Mouse (Mus musculus) heart, adult 8-10 months (tissue): ENCODE measurements around the gene Tmsb15b2. TPM values are rescaled to one million over a fixed set of nuclear protein-coding genes. Genes with fewer than 3 reads are reported as not detected.
"Not testable (repeated sequence)": the region's sequence is repeated elsewhere in the genome, so short reads cannot be mapped to it uniquely, and the experiment has no call there.

ENCODE experiments used
- DNase-seq: peaks from one replicate; pipeline ENCODE4 v3.0.0; 2022; ENCODE audit warnings: low spot score
- total RNA-seq, 4 experiments: library from RNA; stranded (reverse); gene quantifications; 2 replicates each; pipeline ENCODE4 v1.2.4; 2022

The Tmsb15b2 gene
- 1 to 10 TPM in 2 of 4 experiments, under 1 TPM in 1, not detected in 1; 0.90 to 1.6 (median 1.4) TPM for total RNA-seq

DNA sequence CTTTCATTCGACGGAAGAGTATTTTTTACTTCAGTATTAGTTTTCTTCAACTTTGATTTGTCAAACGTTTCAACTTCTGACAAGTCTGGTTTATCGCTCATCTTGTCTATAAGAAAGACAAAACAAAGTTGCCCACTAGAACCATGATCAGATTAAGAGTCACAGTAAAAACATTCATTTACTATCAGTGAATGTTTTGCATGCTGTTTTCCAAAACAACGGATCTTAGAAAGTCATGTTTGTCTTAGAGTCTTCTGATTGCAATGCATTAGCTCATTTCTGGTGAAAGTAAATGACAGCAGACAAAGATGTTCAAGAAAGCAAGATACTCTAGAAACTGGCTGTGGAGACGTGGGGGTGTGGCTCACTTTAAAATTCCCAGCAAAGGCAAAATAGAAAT is at the start of gene Tmsb15b2:
TSS of gene Tmsb15b2 (minus strand) at position 101 of the 400 bp plus-strand sequence.
- DNase-seq = not testable (repeated sequence)

DNA sequence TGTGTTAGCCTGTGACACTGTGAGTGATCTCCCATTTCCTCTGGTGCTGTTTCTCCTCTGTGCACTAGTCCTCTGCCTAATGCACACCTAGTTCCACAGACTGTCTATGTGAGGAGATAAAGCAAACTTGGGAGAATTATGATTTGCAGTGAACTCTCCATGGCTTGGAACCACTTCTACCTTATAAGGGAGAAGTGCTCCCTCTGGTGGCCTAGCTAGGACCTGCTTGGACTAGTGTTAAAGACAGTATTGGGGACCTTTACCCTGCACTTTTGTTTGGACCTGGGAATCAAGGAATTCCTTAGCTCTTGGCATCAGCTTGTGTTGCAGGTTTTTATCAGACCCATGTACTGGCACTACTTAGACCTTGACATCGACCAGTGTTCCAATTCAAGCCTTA is 44.0 kb upstream of the Tmsb15b2 start:
- peak; percentile 33 for DNase-seq

DNA sequence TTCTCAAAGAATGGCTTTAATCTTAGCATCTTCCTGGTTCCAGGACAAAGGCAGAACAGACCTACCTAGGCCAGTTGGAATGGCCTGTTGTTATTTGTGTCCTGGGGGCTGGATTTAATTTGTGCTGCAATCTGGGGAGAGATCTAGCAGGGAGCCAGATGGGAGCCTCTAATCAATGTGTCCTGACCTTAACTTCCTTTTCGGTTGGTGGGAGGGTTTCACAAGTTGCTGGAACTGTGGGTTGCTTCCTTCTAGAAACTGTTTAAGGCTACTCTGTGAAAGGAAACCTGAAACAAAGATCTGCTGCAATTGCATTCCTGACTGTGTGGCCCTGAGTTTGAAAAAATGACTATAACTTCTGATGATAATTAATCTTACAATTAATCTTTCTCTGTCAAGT is 42.4 kb upstream of the Tmsb15b2 start:
- no peak for DNase-seq

DNA sequence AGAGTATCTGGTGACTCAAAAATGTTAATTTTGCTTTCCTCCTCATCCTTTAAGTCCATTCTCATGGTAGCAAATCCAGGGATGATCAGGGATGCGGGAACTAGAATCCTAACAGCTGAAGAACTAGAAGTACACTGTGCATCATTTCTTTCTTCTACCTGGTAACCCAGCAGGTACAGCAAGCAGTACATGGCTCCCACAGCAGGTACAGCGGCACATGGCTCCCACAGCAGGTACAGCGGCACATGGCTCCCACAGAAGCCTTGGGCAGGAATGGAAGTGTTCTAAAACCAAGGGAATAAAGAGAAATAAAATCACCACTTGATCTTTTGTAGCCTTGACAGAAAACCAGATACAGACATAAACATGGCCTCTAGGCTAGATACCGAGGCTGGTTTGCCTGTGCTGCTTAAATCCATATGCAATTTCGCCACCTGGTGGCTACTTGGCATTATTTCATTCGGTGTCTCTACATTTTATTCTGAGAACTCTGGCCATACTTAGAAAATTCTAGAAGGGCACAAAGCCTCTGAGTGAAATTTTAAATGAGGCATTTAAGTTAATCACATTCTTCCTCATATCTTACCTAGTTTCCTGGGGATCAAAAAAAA is 39.9 kb upstream of the Tmsb15b2 start:
- DNase-seq = peak; percentile 24

DNA sequence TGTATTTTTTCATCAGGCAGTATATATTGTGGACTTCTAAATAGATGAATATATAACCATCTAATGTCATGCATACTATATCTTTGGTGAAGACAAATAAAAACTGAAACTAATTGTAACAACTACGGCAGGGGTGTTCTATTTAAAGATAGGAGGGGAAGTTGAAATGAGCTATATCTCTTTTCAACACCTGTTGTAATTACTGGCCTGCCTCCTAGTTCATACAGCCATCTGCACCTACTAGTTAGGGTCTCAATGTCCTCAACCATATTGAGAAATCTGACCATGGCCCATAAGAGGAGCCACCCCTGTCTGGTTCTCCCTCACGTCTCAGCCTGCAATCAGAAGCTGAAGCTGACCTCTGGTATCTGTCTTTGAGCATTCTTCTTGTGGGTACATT is 21.0 kb upstream of the Tmsb15b2 start:
- DNase-seq = no peak

DNA sequence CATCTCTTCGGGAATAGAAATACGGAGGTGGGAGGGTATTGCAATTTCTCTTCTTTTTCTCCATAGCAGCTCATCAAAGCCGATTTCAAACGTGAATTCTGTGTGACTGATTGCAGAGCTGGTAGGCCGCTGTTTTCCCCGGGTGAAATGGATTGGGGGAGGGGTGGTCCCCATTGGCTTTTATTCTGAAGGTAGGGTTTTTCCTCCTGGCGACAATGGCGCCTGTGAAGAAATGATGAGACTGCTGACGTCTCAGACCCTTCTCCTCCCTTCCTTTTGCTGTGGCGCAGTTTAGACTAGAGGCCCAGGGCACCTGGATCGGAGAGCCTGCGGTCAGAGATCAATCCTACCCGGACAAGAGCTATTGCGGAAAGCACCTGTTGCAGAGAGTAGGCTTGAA is 18.3 kb upstream of the Tmsb15b2 start:
- DNase-seq = no peak

DNA sequence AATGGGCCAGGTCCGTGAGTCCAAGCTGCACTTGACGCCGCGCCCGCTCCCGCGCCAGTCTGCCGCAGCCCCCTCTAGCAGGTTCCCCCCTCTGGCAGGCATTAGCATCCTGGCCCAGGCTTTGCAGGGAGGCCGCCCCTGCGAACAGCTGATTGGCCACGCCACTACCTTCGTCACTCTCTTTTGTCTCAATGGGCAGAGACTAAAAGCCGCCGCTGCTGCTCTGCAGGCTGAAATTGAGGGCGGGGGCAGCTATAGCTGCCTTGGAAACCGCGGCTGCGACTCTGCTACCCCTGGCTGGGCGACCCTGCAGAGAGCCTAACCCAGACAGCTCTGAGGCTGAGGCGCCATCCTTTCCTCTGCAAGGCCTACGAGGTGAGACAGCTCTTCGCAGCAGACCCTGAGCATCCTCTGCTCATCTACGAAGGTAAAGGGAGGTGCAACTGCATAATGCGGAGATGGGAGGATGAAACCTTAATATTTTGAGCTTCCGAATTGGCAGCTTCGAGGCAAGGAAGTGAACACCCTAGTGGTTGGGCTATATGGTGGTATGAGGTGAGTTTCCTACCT is 17.8 kb upstream of the Tmsb15b2 start, which contains the start of gene Zcchc18:
TSS of gene Zcchc18 (plus strand) at position 178 of the 570 bp plus-strand sequence.
- DNase-seq = peak; percentile 2

DNA sequence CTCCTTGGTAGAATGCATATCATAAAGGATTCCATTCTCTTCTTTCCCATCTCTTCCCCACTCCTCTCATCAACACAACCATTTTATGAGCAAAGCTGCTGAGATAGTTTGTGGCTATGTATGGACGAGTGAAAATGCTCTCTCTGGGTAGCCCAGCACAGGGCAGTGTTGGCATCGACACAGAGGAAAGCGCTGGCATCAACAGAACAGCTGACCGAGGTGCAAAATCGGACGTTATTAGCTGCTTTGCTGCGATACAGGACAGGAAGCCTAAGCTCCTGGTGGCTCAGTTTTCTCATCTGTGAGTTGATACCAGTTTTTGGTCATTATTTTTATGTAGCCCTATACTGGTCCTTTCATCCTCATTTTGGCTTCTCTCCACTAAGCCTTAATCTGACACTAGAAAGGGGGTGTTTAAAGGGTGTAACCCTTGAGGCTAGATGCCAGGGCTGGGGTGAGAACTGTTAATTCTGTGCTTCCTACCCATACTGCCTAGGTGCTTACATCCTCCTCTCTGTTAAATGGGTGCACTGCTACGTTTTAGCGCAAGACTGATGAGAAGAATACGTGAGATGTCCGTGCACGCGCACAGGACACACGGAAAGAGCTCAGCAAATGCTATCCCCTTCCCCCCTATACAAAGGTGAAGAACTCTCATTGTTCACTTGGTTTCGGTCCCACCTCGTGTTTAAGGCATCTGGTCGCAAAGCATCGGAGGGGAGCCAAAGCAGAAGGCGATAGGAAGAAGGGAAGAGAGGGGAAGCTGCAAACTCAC is 17.1 kb upstream of the Tmsb15b2 start:
- DNase-seq = no peak

DNA sequence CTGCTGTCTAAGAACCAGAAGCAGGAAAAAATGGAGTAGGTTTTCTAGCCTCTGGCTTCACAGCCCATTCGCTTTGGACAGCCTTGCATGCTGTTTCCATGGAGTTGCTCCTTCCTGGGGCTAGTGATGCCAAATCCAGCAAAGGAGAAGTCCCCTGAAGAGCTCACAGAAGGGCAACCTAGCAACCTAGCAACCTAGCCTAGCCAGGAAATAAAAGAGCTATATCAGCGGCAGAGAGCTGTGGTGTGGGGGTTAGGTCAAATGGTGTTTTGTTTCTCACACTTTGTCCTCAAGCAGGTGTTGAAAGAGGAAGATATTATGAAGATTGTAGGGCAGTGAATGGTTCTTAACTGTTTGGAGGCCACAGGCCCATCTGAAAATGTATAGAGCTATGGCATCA is 16.0 kb upstream of the Tmsb15b2 start:
- DNase-seq = no peak

DNA sequence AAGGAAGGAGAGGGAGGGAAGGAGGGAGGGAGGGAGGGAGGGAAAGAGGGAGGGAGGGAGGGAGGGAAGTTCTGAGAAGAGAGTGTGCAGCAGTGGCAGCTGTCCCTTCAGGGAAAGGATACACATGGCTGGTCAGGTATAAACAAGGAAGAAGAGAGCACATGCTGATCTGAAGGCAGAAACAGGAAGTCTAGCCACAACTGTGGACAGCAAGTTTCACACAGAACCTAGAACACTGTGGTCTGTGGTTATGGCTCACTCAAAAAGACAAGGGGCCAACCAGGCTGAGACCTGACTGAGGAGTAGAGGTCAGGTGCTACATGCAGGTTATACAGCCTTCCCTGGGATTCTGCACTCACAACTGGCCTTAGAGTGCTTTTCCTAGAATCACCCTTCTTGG is 10.7 kb upstream of the Tmsb15b2 start:
- DNase-seq = no peak

DNA sequence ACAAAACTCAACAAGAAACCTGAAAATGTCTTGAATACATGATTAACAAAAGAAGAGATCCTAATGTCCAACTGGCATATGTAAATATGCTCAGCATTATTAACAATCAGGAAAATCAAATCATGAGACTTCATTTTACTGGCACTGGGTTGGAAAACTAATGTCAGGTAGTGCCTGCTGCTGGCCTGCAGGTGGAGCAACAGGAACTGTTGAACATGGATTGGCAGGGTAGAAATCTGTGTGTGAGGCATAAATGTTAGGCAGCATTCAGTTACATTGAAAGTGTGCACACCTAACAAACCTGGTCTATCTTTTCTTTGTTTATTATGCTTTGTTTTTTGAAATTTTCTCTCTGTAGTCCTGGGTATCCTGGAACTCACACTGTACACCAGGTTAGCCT is 3.3 kb upstream of the Tmsb15b2 start:
- DNase-seq = no peak

DNA sequence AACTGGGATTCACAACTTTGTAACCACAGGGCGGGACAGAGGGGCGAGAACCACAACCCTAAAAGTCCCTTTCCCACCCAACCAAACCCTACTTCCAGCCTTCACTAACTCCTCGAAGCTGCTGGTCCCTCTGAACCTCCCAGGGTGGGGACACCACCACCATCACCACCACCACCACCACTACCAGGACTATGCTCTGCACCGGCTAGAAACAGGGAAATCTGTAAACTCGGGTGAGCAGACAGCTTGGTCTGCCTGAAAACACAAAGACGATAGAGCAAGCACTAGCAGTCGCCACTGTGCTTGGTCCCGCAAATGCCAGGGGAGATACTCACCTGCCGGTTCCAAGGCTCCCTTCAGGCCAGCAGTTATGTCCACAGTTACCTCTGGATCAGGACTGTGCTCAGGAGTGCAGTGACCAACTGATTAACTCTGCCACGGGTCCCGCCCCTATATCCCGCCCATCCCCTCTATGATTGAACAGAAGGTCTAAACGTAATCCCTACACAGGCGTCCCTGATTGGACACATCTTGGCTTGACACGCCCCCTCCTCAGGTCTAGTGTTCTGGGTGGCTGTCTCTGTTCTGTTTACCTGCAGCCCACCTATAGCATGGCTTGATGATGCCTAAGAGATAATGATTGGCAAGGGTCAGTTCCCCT is 1.3 kb upstream of the Tmsb15b2 start, which contains the start of the genes Tmsb15l and Tmsb15b1:
TSS of gene Tmsb15l (minus strand) at position 446 of the 661 bp plus-strand sequence.
TSS of gene Tmsb15b1 (minus strand) at position 451 of the 661 bp plus-strand sequence.
- peak; percentile 7 for DNase-seq

DNA sequence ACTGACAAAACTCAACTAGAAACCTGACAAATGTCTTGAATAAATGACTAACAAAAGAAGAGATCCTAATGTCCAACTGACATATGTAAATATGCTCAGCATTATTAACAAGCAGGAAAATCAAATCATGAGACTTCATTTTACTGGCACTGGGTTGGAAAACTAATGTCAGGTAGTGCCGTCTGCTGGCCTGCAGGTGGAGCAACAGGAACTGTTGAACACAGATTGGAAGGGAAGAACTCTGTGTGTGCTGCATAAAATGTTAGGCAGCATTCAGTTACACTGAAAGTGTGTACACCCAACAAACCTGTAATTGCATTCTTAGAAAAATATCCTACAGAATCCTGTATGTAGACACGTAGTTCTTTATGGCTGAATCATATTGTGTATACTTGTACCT is 15.6 kb downstream of the Tmsb15b2 start:
- DNase-seq = no peak

DNA sequence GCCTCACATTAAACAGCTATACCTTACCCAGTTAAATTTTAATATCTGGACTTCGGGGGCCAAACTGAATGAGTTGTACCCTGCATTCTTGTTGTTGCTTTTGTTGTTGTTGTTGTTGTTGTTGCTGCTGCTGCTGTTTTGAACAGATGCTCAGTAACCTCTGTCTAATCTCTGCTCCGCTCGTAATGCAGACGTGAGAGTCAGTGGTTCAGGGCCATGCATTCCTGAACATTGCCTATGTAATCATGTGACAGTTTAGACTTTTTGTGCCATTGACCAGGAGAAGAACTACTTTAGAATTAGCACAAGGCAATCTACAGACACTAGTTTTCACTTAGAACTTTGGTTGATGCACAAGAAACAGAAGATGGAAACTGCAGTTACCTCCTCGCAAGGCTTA is 17.0 kb downstream of the Tmsb15b2 start:
- not testable (repeated sequence) for DNase-seq

DNA sequence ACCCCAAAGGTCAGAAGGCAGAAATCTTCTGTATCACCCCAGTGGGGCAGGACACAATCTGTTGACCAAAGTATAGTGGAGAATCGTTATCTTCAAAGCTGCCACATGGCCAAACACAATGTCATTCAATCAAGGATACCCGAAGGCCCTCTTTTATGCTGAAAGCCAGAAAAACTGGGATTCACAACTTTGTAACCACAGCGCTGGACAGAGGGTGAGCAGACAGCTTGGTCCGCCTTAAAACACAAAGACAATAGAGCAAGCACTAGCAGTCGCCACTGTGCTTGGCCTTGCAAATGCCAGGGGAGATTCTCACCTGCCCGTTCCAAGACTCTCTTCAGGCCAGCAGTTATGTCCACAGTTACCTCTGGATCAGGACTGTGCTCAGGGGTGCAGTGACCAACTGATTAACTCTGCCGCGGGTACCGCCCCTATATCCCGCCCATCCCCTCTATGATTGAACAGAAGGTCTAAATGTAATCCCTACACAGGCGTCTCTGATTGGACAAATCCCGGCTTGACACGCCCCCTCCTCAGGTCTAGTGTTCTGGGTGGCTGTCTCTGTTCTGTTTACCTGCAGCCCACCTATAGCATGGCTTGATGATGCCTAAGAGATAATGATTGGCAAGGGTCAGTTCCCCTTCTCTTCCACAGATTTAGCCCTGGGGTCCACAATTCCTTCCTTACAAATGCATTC is 17.6 kb downstream of the Tmsb15b2 start:
- not testable (repeated sequence) for DNase-seq

DNA sequence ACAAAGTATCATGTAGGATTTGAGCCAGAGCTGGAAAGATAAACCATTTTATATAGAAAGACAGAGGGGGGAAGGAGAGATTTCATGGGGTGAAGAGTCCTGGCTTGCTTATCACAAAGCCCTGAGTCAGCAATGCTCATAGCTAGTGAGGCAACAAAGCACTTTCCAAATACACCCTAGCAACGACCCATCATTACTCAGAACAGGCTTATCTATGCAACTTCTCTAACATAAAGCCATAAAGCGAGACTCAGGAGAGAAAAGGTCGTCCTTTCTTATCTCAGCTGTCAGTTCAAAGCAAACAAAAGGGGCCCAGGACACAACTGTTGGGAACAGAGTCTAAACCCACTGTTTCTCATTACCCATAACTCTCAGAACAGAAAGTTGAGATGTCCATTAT is 37.3 kb downstream of the Tmsb15b2 start:
- no peak for DNase-seq

DNA sequence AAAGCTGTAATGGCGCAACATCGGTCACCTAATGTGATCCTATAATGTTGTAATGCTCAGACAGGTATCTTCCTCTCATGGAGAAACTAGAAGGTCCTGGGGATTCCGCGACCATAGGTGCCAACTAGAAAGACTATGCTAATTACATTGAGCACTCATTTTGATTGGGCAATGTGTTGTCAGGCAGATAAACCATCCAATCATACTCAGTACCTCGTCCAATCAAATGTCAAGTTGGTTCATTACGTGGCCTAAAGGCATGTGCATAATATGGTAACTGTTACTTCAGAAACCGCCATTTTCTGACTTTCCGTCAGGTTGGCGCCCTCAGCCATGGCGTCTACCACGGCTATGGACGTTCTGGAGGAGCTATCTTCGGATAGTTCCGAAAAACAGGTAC is 48.3 kb downstream of the Tmsb15b2 start, which contains the start of gene H2bfm:
TSS of gene H2bfm (plus strand) at position 295 of the 400 bp plus-strand sequence.
- no peak for DNase-seq

DNA sequence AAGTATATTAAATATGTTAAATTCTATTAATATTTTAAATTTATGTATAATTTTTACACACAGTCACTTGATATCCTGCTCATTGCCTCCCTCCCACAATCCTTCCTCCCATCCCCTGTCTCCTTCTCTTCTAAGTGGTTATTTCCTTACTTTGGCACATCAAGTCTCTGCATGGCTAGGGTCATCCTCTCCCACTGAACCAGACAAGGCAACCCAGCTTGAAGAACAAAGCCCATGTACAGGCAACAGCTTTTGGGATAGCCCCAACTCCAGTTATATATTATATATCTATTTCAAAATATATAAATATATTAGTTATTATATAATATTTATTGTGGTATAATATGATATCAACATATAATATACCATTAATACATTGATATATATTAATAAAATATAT is 49.4 kb downstream of the Tmsb15b2 start:
- no peak for DNase-seq
